Mouse (Mus musculus) embryonic facial prominence, embryonic 14.5 days (tissue): ENCODE data around the gene Lrrc74a. TPM values are rescaled to one million over a fixed set of nuclear protein-coding genes. Genes with fewer than 3 reads are reported as not detected.

Experiments used
- polyA plus RNA-seq: library from polyadenylated mRNA; unstranded; fragments of >200 nt; fragmentation: Nextera tagmentation; extraction: Ambion mirVana; gene quantifications from 2 replicates; pipeline ENCODE4 v1.2.1, GENCODE M21; 2014

Lrrc74a gene
- polyA plus RNA-seq, 1 experiment from 2014 or later = not detected

Other genes with a start within 250 kb of the Lrrc74a start
- 11.0 and 12.3 TPM in 2 replicates for gene Vash1, start 55.7 kb upstream of the Lrrc74a start, polyA plus RNA-seq
- gene Angel1, start 7.9 kb upstream of the Lrrc74a start, polyA plus RNA-seq = 12.9 TPM in 2 replicates
- gene Irf2bpl, start 150.4 kb downstream of the Lrrc74a start, polyA plus RNA-seq = 33.5 and 33.8 TPM in 2 replicates
- 21.4 and 23.3 TPM in 2 replicates for gene Cipc, start 212.7 kb downstream of the Lrrc74a start, polyA plus RNA-seq